Mouse (Mus musculus): ENCODE data around the gene Zfand3. TPM values are rescaled to one million over a fixed set of nuclear protein-coding genes. Genes with fewer than 3 reads are reported as not detected.

The Zfand3 gene
- polyA plus RNA-seq, 1 experiment from 2014 or later = 58.4 TPM

DNA sequence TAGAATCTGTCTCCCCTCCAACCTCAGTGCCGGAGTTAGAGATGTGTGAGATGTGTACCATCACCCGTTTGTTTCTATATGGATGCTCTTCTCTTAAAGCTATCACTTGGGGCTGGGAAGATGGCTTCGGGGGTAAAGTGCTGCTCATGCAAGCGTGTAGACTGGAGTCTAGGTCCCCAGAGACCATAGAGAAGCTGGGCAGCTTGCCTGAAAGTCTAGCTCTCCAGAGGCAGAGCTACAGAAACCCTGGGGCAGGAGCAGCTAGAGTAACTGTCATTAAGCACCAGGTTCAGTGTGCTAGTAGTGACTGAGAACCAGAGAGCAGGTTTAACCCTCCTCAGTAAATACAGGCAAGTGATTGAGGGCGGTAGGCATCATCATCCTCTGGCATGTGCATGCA, 51.7 kb downstream of the Zfand3 start:
- Histone ChIP-seq H3K4me1 (replicated peaks; ENCODE audit: control insufficient read depth, insufficient read depth, low read length) (peaks cover 20% of the 10 kb centered on the region), H3K9me3 (ENCODE audit: control insufficient read depth, low read length) (no peaks in the 10 kb centered on the region), H3K36me3 (ENCODE audit: control insufficient read depth, insufficient read depth) (no peaks in the 10 kb centered on the region), H3K4me3 (replicated peaks; ENCODE audit: low read length) (no peak overlapping the region), H3K27ac (ENCODE audit: low read length) (no peak overlapping the region), H3K27me3 (replicated peaks; ENCODE audit: control insufficient read depth, insufficient read depth, low read length) (no peaks in the 10 kb centered on the region), H3K9ac (replicated peaks; ENCODE audit: low read depth, low read length) (no peak overlapping the region), H3K4me2 (ENCODE audit: low read length) (no peak overlapping the region)
- no peak for ATAC-seq
- WGBS = 90% methylated on average over 5 of the region's 5 CpGs

GRCm38 (mm10) chr17:30058594-30058993, 54.1 kb downstream of the Zfand3 start:
- H3K4me3 ChIP-seq (replicated peaks; ENCODE audit: low read length) = no peak overlapping the region

GRCm38 (mm10) chr17:30059066-30059465, 54.5 kb downstream of the Zfand3 start:
- H3K4me2 ChIP-seq (ENCODE audit: low read length) = no peak overlapping the region

More at GRCm38 (mm10) chr17:30058594-30058993, 54.1 kb downstream of the Zfand3 start:
- 44% methylated on average over 3 of the region's 3 CpGs for WGBS
- Histone ChIP-seq H3K27ac (ENCODE audit: low read length) (no peak overlapping the region), H3K9me3 (ENCODE audit: control insufficient read depth, low read length) (no peaks in the 10 kb centered on the region), H3K36me3 (ENCODE audit: control insufficient read depth, insufficient read depth) (no peaks in the 10 kb centered on the region), H3K4me2 (ENCODE audit: low read length) (no peak overlapping the region), H3K4me1 (replicated peaks; ENCODE audit: control insufficient read depth, insufficient read depth, low read length) (peaks cover 7% of the 10 kb centered on the region), H3K9ac (replicated peaks; ENCODE audit: low read depth, low read length) (no peak overlapping the region), H3K27me3 (replicated peaks; ENCODE audit: control insufficient read depth, insufficient read depth, low read length) (no peaks in the 10 kb centered on the region)
- no peak for ATAC-seq

GRCm38 (mm10) chr17:30061100-30061837, 56.7 kb downstream of the Zfand3 start:
- H3K36me3 ChIP-seq (ENCODE audit: control insufficient read depth, insufficient read depth) = no peaks in the 10 kb centered on the region
- H3K4me1 ChIP-seq (replicated peaks; ENCODE audit: control insufficient read depth, insufficient read depth, low read length) = peaks cover 21% of the 10 kb centered on the region
- no peak overlapping the region for H3K4me2 ChIP-seq (ENCODE audit: low read length)
- H3K27me3 ChIP-seq (replicated peaks; ENCODE audit: control insufficient read depth, insufficient read depth, low read length) = no peaks in the 10 kb centered on the region
- H3K4me3 ChIP-seq (replicated peaks; ENCODE audit: low read length) = no peak overlapping the region
- no peak for ATAC-seq
- no peaks in the 10 kb centered on the region for H3K9me3 ChIP-seq (ENCODE audit: control insufficient read depth, low read length)
- no peak overlapping the region for H3K9ac ChIP-seq (replicated peaks; ENCODE audit: low read depth, low read length)
- 90% methylated on average over 8 of the region's 8 CpGs for WGBS
- H3K27ac ChIP-seq (ENCODE audit: low read length) = no peak overlapping the region

More at GRCm38 (mm10) chr17:30059066-30059465, 54.5 kb downstream of the Zfand3 start:
- H3K36me3 ChIP-seq (ENCODE audit: control insufficient read depth, insufficient read depth) = no peaks in the 10 kb centered on the region
- H3K4me3 ChIP-seq (replicated peaks; ENCODE audit: low read length) = no peak overlapping the region
- no peaks in the 10 kb centered on the region for H3K27me3 ChIP-seq (replicated peaks; ENCODE audit: control insufficient read depth, insufficient read depth, low read length)
- no peaks in the 10 kb centered on the region for H3K9me3 ChIP-seq (ENCODE audit: control insufficient read depth, low read length)
- H3K9ac ChIP-seq (replicated peaks; ENCODE audit: low read depth, low read length) = no peak overlapping the region
- no peak overlapping the region for H3K27ac ChIP-seq (ENCODE audit: low read length)
- no peak for ATAC-seq
- H3K4me1 ChIP-seq (replicated peaks; ENCODE audit: control insufficient read depth, insufficient read depth, low read length) = peaks cover 10% of the 10 kb centered on the region
- WGBS = 86% methylated on average over 5 of the region's 5 CpGs

GRCm38 (mm10) chr17:30063849-30064248, 59.3 kb downstream of the Zfand3 start:
- no peak overlapping the region for H3K4me2 ChIP-seq (ENCODE audit: low read length)
- no peaks in the 10 kb centered on the region for H3K36me3 ChIP-seq (ENCODE audit: control insufficient read depth, insufficient read depth)
- ATAC-seq = no peak
- no peak overlapping the region for H3K4me3 ChIP-seq (replicated peaks; ENCODE audit: low read length)
- no peak overlapping the region for H3K9ac ChIP-seq (replicated peaks; ENCODE audit: low read depth, low read length)
- H3K27me3 ChIP-seq (replicated peaks; ENCODE audit: control insufficient read depth, insufficient read depth, low read length) = no peaks in the 10 kb centered on the region
- no peak overlapping the region for H3K27ac ChIP-seq (ENCODE audit: low read length)
- peaks cover 15% of the 10 kb centered on the region for H3K4me1 ChIP-seq (replicated peaks; ENCODE audit: control insufficient read depth, insufficient read depth, low read length)
- WGBS = 20% methylated on average over 3 of the region's 3 CpGs
- H3K9me3 ChIP-seq (ENCODE audit: control insufficient read depth, low read length) = no peaks in the 10 kb centered on the region

GRCm38 (mm10) chr17:30064746-30065145, 60.2 kb downstream of the Zfand3 start:
- no peaks in the 10 kb centered on the region for H3K9me3 ChIP-seq (ENCODE audit: control insufficient read depth, low read length)
- peaks cover 15% of the 10 kb centered on the region for H3K4me1 ChIP-seq (replicated peaks; ENCODE audit: control insufficient read depth, insufficient read depth, low read length)
- no peak overlapping the region for H3K4me3 ChIP-seq (replicated peaks; ENCODE audit: low read length)
- 4% methylated on average over 4 of the region's 4 CpGs for WGBS
- no peaks in the 10 kb centered on the region for H3K36me3 ChIP-seq (ENCODE audit: control insufficient read depth, insufficient read depth)
- H3K27ac ChIP-seq (ENCODE audit: low read length) = no peak overlapping the region
- no peak overlapping the region for H3K9ac ChIP-seq (replicated peaks; ENCODE audit: low read depth, low read length)
- no peak for ATAC-seq
- no peak overlapping the region for H3K4me2 ChIP-seq (ENCODE audit: low read length)
- H3K27me3 ChIP-seq (replicated peaks; ENCODE audit: control insufficient read depth, insufficient read depth, low read length) = no peaks in the 10 kb centered on the region

- no peak overlapping the region for H3K27ac ChIP-seq (ENCODE audit: low read length)
- no peak for ATAC-seq
- WGBS = 83% methylated on average over 3 of the region's 3 CpGs
- peaks cover 7% of the 10 kb centered on the region for H3K4me1 ChIP-seq (replicated peaks; ENCODE audit: control insufficient read depth, insufficient read depth, low read length)
- H3K4me3 ChIP-seq (replicated peaks; ENCODE audit: low read length) = no peak overlapping the region
- H3K36me3 ChIP-seq (ENCODE audit: control insufficient read depth, insufficient read depth) = no peaks in the 10 kb centered on the region
- H3K27me3 ChIP-seq (replicated peaks; ENCODE audit: control insufficient read depth, insufficient read depth, low read length) = no peaks in the 10 kb centered on the region
- H3K9ac ChIP-seq (replicated peaks; ENCODE audit: low read depth, low read length) = no peak overlapping the region
- H3K9me3 ChIP-seq (ENCODE audit: control insufficient read depth, low read length) = no peaks in the 10 kb centered on the region
- H3K4me2 ChIP-seq (ENCODE audit: low read length) = no peak overlapping the region
Observed at GRCm38 (mm10) chr17:30069776-30070175, 65.2 kb downstream of the Zfand3 start.

GRCm38 (mm10) chr17:30070631-30071030, 66.1 kb downstream of the Zfand3 start:
- Histone ChIP-seq H3K4me2 (ENCODE audit: low read length) (no peak overlapping the region), H3K4me3 (replicated peaks; ENCODE audit: low read length) (no peak overlapping the region), H3K36me3 (ENCODE audit: control insufficient read depth, insufficient read depth) (no peaks in the 10 kb centered on the region), H3K9me3 (ENCODE audit: control insufficient read depth, low read length) (no peaks in the 10 kb centered on the region), H3K4me1 (replicated peaks; ENCODE audit: control insufficient read depth, insufficient read depth, low read length) (peaks cover 3% of the 10 kb centered on the region; the same call in 1 of the 2 replicates), H3K27me3 (replicated peaks; ENCODE audit: control insufficient read depth, insufficient read depth, low read length) (no peaks in the 10 kb centered on the region), H3K27ac (ENCODE audit: low read length) (no peak overlapping the region), H3K9ac (replicated peaks; ENCODE audit: low read depth, low read length) (no peak overlapping the region)
- WGBS = 82% methylated on average over 5 of the region's 5 CpGs
- no peak for ATAC-seq

DNA sequence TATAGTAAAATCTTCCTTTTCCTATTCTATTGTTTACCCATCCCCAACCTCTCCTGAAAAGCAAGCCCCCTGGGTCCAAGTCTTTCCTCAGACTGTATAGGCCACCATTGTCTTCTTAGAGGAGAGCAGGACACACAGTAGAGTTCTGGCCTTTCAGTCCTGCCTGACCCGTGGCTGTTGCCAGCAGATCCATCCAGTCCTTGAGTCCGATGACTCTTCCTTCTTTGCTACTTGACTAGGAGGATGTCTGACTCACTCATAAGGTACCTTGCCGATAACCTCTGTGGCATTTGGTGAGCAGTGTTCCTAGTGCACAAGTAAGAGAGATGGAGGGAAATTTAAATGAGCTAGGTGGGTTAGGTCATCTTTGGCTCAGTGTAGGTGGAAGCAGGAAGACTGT, 68.1 kb downstream of the Zfand3 start:
- Histone ChIP-seq H3K4me1 (replicated peaks; ENCODE audit: control insufficient read depth, insufficient read depth, low read length) (peaks cover 4% of the 10 kb centered on the region; the same call in 1 of the 2 replicates), H3K9ac (replicated peaks; ENCODE audit: low read depth, low read length) (no peak overlapping the region), H3K36me3 (ENCODE audit: control insufficient read depth, insufficient read depth) (no peaks in the 10 kb centered on the region), H3K4me2 (ENCODE audit: low read length) (no peak overlapping the region), H3K27ac (ENCODE audit: low read length) (no peak overlapping the region), H3K27me3 (replicated peaks; ENCODE audit: control insufficient read depth, insufficient read depth, low read length) (no peaks in the 10 kb centered on the region), H3K4me3 (replicated peaks; ENCODE audit: low read length) (no peak overlapping the region), H3K9me3 (ENCODE audit: control insufficient read depth, low read length) (no peaks in the 10 kb centered on the region)
- WGBS = 87% methylated on average over 3 of the region's 3 CpGs
- no peak for ATAC-seq
